Mouse (Mus musculus) monocyte, adult 5-6 weeks (primary cell): Measurements from ENCODE around the gene Senp2. TPM values are rescaled to one million over a fixed set of nuclear protein-coding genes. Genes with fewer than 3 reads are reported as not detected.
A peak's percentile ranks its signal among the peaks of the same experiment; 100 is the strongest.

Experiments used
- ATAC-seq: fragments of 153-309, 156-312 bp; replicated peaks from 2 replicates; pipeline ENCODE4 v1.8.0; 2017; ENCODE audit warnings: mild to moderate bottlenecking; ENCODE audit not compliant: low TSS enrichment, insufficient number of reproducible peaks, severe bottlenecking, poor library complexity, low FRiP score
- total RNA-seq: library from RNA; stranded (forward); fragments of 200-1000, 200-491, 200-594 nt; gene quantifications from 3 replicates; pipeline ENCODE4 v1.2.3, GENCODE M21; 2017

Senp2 gene
- total RNA-seq, 1 experiment from 2014 or later, result 39.0 TPM

DNA sequence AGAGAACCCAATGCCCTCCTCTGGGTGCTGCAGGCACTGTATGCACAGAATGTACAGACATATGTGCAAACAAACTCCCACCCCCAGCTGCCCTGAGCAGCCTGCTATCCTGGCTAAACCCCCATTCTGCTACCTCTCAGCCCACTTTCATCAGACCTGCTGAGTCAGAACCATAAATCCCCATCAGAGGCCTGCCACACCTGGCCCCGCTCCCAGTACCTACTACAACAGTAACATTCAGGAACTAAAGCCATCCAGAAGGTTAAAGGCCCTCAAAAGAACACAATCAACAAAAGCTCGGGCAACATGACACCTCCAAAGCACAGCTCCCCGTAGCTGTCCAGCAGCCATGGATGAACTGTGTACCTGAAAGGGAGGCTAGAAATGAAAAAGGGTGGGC is 7.7 kb upstream of the Senp2 start:
- no peak for ATAC-seq

DNA sequence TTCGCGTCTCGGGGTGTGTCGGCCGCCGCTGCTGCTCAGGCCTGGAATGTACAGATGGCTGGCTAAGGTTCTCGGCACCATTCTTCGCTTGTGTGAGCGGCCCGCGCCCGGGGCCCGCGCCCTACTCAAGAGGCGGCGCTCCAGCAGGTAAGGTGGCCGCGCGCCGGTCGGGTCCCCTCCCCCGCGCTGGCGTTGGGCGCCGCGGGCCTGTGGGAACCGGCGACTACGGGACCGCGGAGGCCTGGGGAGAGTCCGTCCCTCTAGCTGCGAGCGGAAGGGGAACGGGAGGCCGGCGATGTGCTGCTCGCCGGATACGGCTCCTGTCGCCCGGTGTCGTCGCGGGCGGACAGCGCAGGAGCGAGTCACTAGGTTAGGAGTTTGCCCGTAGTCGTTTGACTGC is 312 bp downstream of the Senp2 start:
- ATAC-seq, result peak; percentile 15; the same call in 1 of the 2 replicates

DNA sequence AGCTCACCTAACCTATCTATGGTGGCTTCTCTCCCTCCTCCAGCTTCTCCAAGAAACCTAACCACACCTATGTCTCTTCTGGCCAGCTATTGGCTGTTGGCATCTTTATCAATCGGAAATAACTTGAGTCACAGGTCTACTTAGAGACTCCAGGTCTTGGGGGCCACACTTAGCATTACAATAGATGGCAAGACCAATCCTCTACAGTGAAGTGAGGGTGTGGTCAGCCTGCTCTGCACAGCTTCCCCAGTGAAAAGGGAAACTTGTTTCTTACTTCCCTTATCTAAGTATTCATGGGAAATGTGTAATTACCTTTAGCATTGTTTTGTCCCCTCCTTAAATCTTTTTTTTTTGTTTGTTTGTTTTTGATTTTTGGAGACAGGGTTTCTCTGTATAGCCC is 6.3 kb downstream of the Senp2 start:
- ATAC-seq, result peak; percentile 82

DNA sequence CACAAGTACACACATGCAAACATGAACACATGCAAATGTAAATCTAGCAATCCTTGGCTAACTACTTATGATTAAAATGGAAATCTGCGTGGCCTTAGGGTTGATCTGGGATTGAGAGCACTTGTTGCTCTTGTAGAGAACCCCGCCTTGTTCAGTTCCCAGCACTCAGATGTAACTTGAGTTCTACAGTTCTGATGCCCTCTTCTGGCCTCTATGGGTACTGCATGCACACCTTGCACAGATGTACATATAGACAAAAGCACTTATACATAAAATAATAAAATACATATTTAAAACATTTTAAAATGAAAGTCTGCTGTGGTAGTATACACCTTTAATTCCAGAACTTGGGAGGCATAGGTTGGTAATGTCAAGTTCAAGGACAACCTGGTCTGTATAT is 12.8 kb downstream of the Senp2 start:
- ATAC-seq, result no peak

DNA sequence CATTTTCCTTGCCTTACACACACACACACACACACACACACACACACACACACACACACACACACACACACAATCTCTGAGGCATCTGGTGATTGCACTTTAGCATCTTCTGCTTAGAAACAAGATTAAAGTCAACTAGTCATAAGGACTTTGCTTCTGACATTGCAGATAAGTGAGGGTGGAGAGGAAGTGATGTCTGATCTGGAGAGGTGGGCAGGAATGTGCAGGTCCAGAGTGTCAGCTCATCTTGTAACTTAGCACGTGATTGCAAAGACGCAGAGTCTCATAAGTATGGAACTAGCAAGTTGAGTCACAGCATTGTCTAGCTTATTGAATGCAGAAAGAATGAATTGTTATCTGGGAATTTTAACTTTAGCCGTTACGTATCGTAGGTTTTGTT is 18.2 kb downstream of the Senp2 start:
- no peak for ATAC-seq

DNA sequence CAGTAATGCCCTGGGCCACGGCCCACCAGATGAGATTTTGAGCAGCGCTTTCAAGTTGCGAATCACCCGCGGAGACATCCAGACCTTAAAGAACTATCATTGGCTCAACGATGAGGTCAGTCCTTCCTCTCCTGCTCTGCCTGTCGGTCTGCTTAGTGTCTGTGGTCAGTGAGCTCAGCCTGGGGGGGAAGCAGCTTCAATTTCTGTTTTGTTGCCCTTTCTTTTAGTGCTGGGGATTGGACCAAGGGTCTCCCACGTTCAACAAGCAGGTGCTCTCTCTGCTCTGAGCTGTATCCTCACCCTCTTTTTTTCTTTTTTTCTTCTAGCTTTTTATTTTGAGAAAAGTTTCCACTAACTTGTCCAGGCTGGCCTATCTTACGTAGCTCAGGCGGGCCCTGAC is 29.3 kb downstream of the Senp2 start:
- ATAC-seq, result no peak

DNA sequence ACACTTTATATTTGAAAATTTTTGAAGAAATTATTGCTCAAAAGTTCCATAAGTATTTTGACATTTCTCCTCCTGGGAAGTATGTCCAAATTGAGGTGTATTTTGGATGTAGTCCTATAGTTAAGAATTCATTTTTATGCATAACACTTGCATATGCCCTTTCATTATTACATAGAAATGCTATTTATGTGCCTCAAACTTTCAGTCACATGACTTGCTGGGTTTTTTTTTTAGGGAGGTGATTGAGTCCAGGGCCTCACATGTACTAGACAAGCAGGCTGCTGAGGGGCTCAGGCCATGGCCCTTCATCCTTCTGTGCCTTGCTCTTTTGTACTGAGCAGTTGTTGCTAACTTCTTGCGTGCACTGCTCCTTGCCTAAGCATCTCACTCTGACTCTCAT is 30.7 kb downstream of the Senp2 start:
- ATAC-seq, result no peak

DNA sequence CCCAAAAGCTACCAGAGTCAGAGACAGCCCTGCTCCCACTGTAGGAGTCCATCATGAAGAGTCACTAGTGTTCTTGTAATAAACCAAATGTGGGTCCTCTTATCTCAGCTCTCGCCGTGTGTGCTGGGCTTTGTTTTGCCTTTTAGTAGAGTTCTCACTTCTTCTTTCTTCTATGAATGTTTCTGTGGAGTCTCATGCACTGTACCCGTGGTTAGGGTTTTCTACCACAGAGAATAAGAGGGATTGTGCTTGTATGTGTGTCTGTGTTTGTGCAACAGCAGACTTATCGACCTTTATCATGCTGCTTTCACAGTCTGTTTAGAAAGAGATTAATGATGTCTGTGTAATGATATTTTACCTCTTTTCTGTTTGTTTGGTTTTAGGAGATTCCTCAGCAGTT is 34.5 kb downstream of the Senp2 start:
- ATAC-seq, result no peak

DNA sequence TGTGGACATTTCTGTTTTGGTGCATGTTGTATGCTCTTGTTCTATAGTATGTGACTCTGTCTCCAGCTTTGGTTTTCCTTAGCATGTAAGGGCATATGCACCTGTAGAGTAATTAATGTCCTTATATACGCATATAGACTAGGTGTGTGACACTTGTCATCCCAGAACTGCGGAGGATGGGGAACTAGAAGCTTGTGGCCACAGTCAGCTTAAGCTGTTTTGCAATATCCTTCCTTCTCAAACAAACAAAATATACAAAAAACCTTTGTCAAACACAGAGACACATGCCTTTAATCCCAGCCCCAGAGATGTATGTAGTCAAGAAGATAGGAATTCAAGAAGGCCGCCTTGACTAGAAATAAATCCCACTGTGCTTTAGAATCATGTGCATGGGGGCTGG is 36.6 kb downstream of the Senp2 start:
- ATAC-seq, result no peak

DNA sequence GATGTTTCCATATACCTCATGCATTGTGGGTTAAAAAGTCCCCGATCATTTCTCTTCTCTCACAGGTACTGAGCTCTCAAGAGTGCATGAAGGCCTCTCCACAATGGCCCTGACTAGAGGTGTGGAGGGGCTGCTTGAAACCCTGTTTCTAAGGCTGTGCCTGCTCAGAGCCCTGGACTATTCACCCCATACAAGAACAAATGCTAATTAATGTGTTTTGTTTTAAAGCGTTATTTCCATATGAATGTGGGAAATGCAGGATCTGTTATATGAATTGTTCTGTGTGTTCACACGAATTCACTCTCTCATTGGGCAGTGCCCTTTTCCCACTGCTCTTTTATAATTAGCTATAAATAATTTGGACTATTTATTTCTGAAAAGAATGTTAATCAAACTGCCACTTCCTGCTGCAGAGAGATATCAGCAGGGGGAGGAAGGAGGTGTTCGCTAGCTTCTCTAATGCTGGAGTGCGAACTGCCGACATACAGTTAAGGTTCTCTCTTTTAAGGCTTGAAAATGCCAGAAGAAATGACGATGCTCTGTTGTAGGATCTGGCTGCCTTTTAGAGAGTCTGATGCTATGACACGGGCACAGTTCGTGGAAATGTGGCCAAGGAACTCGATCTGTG is 37.6 kb downstream of the Senp2 start:
- no peak for ATAC-seq

DNA sequence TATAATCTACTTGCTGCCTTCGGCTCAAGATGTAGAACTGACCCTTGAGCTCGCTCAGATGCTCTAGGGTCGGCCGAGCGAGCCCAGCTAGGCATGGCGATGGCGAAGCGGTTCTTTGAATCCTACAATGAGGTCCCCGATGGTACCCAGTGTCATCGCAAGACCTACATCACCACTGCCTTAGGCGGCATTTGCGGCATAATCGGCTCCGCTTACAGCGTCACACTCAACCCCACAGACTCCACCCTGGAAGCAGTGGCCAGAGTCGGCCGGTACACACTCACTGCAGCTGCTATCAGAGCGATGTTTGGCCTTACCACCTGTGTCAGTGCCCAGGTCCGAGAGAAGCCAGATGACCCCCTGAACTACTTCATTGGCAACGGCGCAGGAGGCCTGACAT is 44.1 kb downstream of the Senp2 start:
- ATAC-seq, result no peak

DNA sequence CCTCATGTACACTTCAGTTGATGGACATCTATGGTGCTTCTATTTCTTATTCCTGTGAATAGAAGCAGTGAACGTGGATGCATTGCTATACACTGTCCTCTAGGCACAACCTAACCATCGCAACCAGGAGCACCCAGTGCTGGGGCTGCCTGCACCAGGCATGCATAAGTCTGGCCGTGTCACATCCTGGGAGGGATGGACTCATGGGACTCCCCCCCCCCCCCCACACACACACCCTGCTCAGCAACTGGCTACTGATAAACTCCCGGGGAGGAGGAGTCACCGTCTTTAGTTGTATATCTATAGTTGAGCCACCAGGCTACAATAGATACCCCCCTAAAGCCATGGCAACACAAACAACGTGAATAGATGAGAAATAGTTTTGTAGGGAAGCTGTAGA is 48.2 kb downstream of the Senp2 start:
- no peak for ATAC-seq

DNA sequence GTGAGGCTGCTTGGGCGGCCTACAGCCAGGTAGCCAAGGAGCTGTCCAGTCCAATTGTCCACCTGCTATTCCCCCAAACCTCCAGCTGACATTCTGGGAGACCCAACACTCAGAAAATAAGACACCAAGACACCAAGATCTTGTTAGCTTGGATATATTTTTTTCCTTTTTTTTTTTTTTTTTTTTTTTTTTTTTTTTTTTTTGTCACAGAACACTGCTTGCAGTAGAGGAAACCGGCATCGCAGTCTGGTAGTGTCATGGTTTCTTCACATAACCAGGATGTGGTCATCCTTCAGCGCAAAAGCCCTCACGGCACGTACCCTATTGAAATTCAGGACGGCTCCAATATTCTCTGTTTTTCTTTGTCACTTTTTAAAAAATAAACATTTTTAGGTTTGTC is 49.6 kb downstream of the Senp2 start:
- ATAC-seq, result no peak

DNA sequence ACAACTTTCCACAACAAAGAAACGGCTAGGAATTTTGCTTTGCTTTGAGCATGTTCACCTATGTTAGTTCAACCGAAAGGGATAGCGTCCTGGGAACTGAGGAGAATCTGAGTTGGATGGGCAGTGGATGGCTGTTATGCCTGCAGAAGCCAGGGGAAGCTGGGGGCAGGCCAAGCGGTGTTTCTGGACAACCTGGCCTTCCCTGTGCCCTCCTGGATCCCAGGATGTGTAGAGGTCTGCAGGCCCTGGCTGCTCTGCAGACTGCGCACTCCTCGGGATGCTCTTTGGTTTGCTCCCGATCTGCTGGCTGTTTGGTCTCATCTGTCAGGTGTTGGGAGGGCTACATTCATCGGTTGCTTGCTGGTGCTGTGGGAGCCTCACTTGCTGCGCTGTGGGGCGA is 51.1 kb downstream of the Senp2 start:
- no peak for ATAC-seq

DNA sequence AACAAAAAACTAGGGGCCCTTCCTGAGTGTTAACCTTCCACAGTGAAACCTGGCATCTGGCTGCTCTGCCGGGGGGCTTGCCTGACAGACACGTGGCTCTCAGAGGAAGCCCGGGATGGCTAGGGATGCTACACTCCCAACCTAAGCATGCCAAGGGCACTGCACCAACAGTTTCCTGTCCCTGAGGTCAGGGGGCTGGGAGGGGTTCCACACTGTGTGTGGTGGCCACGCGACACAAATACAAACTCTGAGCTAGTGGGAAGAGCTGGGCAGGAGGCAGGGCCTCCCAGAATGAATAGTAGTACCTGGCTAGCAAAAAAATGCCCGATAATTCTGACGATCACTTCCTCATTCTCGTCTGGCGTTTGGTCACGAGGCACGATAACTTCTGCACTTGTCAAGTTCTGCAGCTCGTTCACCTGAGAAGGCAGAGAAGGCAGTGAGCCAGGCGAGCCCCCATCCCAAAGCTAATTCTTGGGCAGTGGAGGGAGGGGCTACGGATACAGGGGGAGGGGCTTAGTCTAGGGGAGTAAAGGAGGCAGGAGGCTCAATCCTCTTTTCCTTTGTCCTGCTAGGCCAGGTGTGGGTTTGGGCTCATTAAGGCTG is 52.4 kb downstream of the Senp2 start:
- peak; percentile 32; the same call in 1 of the 2 replicates for ATAC-seq

DNA sequence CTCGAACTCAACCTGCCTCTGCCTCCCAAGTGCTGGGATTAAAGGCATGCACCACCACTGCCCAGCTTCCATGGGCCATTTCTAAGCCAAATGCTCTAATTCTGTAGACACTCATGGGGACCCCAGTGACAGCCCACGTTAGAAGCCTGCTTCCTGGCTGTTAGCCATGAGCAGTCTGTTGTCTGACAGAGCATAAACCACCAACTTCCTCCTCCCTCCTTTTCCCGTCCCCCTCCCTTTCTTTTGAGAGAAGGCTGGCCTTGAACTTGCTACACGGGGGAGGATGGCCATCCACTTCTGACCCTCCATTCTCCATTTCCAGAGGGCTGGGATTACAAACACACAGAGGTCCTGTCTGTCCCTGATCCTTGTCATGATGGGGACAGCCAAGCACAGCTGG is 53.0 kb downstream of the Senp2 start:
- no peak for ATAC-seq

DNA sequence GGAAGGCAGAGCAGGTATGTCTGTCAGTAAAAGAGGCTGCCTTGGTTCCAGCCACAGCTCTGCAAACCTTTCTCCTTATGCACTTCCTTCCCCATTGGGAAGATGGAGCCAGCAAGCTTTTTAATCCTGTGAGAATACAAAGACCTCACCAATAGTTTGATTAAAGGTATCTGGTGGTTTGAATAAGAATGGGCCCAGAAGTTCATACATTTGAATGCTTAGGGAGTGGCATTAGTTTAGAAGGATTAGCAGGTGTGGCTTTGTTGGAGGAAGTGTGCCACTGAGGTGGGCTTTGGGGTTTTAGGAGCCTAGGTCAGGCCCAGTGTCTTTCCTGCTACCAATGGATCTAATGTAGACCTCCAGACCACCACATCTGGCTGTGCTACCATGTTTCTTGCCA is 56.3 kb downstream of the Senp2 start:
- no peak for ATAC-seq

DNA sequence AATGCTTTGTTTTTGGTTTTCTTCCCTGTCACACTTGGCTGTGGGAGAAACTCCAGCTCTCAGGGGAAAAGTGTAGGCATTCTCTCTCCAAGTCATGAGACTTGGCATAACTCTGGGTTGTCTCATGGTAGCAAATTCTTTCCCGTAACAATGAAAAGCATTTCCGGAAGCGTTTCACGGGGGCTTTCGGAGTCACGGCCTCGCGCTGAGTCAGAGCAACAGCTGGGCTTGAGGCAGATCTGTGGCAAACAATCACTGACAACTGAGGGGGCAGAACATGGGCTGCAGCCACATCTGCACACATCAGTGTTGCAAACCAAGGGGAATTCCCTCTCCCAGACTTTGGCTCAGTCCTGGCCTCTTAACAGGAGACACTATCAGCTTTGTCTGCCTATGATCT is 58.1 kb downstream of the Senp2 start:
- no peak for ATAC-seq

DNA sequence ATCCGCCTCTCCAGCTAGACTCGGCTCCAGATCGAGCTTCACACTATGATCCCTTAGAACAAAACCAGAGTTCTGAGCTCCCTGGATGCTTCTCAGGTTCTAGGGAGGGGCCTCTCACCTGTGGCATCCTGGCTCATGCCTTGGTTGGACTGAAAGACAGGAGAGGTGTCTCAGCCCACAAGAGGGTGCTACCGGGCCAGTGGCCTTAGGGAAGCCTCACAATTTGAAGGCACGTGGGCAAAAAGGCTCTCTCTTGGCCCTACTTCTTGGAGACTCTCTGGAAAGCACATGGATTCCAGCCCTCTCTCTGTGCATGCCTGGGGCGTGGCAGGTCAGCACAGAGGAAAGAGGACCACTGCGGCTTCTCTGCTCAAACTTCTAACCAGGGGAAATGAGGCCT is 62.1 kb downstream of the Senp2 start:
- no peak for ATAC-seq

DNA sequence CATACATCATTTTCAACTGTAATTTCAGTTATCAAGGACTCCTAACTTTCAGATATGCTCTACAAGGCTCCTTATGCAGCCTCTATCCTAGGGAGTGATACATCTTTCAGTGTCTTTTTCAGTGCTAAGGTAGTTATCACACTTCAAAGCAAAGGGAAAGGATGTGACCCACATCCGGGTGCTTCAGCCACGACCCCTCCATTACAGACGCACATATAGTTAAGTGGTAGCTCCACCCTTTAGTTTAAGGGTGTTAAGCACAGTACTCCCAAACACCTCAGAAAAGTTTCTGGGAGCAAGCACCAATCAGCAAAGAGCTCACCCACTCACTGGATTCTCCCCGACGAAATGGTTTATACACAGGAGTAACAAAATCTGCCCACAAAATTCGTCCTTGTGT is 65.8 kb downstream of the Senp2 start:
- no peak for ATAC-seq
